ENCODE assay signal across 8 mouse cellular contexts in genomic region chr2:104069704-104070185, GRCm38 (mm10). TPM values are rescaled to one million over a fixed set of nuclear protein-coding genes. Genes with fewer than 3 reads are reported as not detected.
A peak's percentile ranks its signal among the peaks of the same experiment; 100 is the strongest.
DNase-seq lines count a peak whose midpoint lies in the region; ATAC-seq and TF ChIP-seq lines count a peak whose summit lies in the region.

Gene Cd59b (plus strand): TSS chr2:104069849.

- H3K27me3 ChIP-seq in embryonic facial prominence, embryonic 13.5 days = no peaks in the 10 kb centered on the region
- no peaks in the 10 kb centered on the region for H3K27me3 ChIP-seq in heart, embryonic 12.5 days (replicated peaks)
- no peaks in the 10 kb centered on the region for H3K27me3 ChIP-seq in kidney, embryonic 16.5 days (ENCODE audit: insufficient read depth, low read length)
- no peaks in the 10 kb centered on the region for H3K27me3 ChIP-seq in small intestine, adult 2 months (ENCODE audit: control insufficient read depth, insufficient read depth, low read length)

- peaks cover 6% of the 10 kb centered on the region; the same call in 1 of the 2 replicates for H3K36me3 ChIP-seq in embryonic facial prominence, embryonic 13.5 days
- H3K36me3 ChIP-seq in heart, embryonic 12.5 days = peaks cover 4% of the 10 kb centered on the region; the same call in 1 of the 2 replicates
- no peaks in the 10 kb centered on the region for H3K36me3 ChIP-seq in kidney, embryonic 16.5 days (ENCODE audit: insufficient read depth, low read length)
- no peaks in the 10 kb centered on the region for H3K36me3 ChIP-seq in small intestine, adult 2 months (ENCODE audit: control insufficient read depth, insufficient read depth, low read length)

- WGBS in embryonic facial prominence, embryonic 13.5 days = 5% methylated on average over 13 of the region's 13 CpGs
- WGBS in heart, embryonic 12.5 days = 19% methylated on average over 13 of the region's 13 CpGs
- WGBS in kidney, embryonic 16.5 days = 4% methylated on average over 12 of the region's 13 CpGs
- 3% methylated on average over 13 of the region's 13 CpGs for WGBS in small intestine, adult 2 months

- peak within 1 kb of the TSS; percentile 65 for H3K9ac ChIP-seq in embryonic facial prominence, embryonic 13.5 days
- peak within 1 kb of the TSS; percentile 60 for H3K9ac ChIP-seq in heart, embryonic 12.5 days
- peak within 1 kb of the TSS; percentile 46 for H3K9ac ChIP-seq in kidney, embryonic 16.5 days (replicated peaks; ENCODE audit: low read length)

- H3K4me3 ChIP-seq in embryonic facial prominence, embryonic 13.5 days = peak within 1 kb of the TSS; percentile 46
- peak within 1 kb of the TSS; percentile 50 for H3K4me3 ChIP-seq in heart, embryonic 12.5 days
- peak within 1 kb of the TSS; percentile 45 for H3K4me3 ChIP-seq in kidney, embryonic 16.5 days (ENCODE audit: low read length)
- peak within 1 kb of the TSS; percentile 67 for H3K4me3 ChIP-seq in small intestine, adult 2 months (ENCODE audit: low read depth, low read length)

- H3K27ac ChIP-seq in embryonic facial prominence, embryonic 13.5 days = peak within 1 kb of the TSS; percentile 64
- H3K27ac ChIP-seq in heart, embryonic 12.5 days (ENCODE audit: poor library complexity, severe bottlenecking) = peak within 1 kb of the TSS; percentile 54
- H3K27ac ChIP-seq in kidney, embryonic 16.5 days (ENCODE audit: low read length) = peak within 1 kb of the TSS; percentile 53
- H3K27ac ChIP-seq in small intestine, adult 2 months (ENCODE audit: insufficient read depth, low read depth, low read length) = no peak within 1 kb of the TSS

- no peak for TF ChIP-seq CTCF in small intestine, adult 2 months (IDR thresholded peaks at IDR 0.05; ENCODE audit: extremely low read depth, insufficient read length, insufficient replicate concordance, low read depth, low read length)

- H3K9me3 ChIP-seq in embryonic facial prominence, embryonic 13.5 days = 0 out of 2 replicates have a peak, but pooled peaks cover 6% of the 10 kb centered on the region
- peaks cover 7% of the 10 kb centered on the region; the same call in 1 of the 2 replicates for H3K9me3 ChIP-seq in heart, embryonic 12.5 days (replicated peaks)
- H3K9me3 ChIP-seq in kidney, embryonic 16.5 days (ENCODE audit: low read length) = no peaks in the 10 kb centered on the region

- H3K4me2 ChIP-seq in embryonic facial prominence, embryonic 13.5 days = peak within 1 kb of the TSS; percentile 62
- peak within 1 kb of the TSS; percentile 73 for H3K4me2 ChIP-seq in heart, embryonic 12.5 days
- peak within 1 kb of the TSS; percentile 56 for H3K4me2 ChIP-seq in kidney, embryonic 16.5 days (replicated peaks; ENCODE audit: low read depth, low read length)

- DNase-seq in 416B (ENCODE audit: low read depth) (peak; percentile 31), MN1 (ENCODE audit: low spot score) (no peak)
- DNase-seq in adrenal gland, postnatal 14 days = peak; percentile 70
- DNase-seq in lung, postnatal 4 days = peak; percentile 66 to 67

- TF ChIP-seq POLR2A in small intestine, adult 2 months (IDR thresholded peaks at IDR 0.05; ENCODE audit: low read depth, low read length) = no peak

- peak; percentile 84 for ATAC-seq in embryonic facial prominence, embryonic 13.5 days (ENCODE audit: insufficient number of reproducible peaks, insufficient read depth, low FRiP score, low TSS enrichment, low read depth)
- ATAC-seq in heart, embryonic 12.5 days (ENCODE audit: insufficient number of reproducible peaks, low FRiP score) = peak; percentile 92
- peak; percentile 94 for ATAC-seq in kidney, embryonic 16.5 days (ENCODE audit: low FRiP score, low TSS enrichment)

- peaks cover 10% of the 10 kb centered on the region; the same call in 1 of the 2 replicates for H3K4me1 ChIP-seq in embryonic facial prominence, embryonic 13.5 days
- 0 out of 2 replicates have a peak, but pooled peaks cover 9% of the 10 kb centered on the region for H3K4me1 ChIP-seq in heart, embryonic 12.5 days (replicated peaks)
- 0 out of 2 replicates have a peak, but pooled peaks cover 4% of the 10 kb centered on the region for H3K4me1 ChIP-seq in kidney, embryonic 16.5 days (ENCODE audit: insufficient read depth, low read length)
- H3K4me1 ChIP-seq in small intestine, adult 2 months (ENCODE audit: control insufficient read depth, insufficient read depth, insufficient read length, low read length) = no peaks in the 10 kb centered on the region

RNA-seq across cellular contexts. Expression of gene Cd59b, which starts in this region (rescaled TPM):
- total RNA-seq in adrenal gland, postnatal 14 days (2021) = 4.4 and 4.6 TPM in 2 replicates
- 5.0 and 8.1 TPM in 2 replicates for polyA plus RNA-seq in embryonic facial prominence, embryonic 13.5 days (2015; fragmentation: Nextera tagmentation; extraction: Ambion mirVana)
- polyA plus RNA-seq in heart, embryonic 12.5 days (2016; fragmentation: Nextera tagmentation; extraction: Ambion mirVana) = 4.9 and 7.0 TPM in 2 replicates
- 6.3 and 7.2 TPM in 2 replicates for polyA plus RNA-seq in kidney, embryonic 16.5 days (2015; fragmentation: Nextera tagmentation; extraction: Ambion mirVana)
- 0.38 and 0.50 TPM in 2 replicates for polyA plus RNA-seq in small intestine, adult 2 months (2012; rRNA removed)
